Mouse (Mus musculus): ENCODE results near the gene Btbd9. TPM values are rescaled to one million over a fixed set of nuclear protein-coding genes. Genes with fewer than 3 reads are reported as not detected.
"Not testable (repeated sequence)": the region's sequence is repeated elsewhere in the genome, so short reads cannot be mapped to it uniquely, and the experiment has no call there.

Gene Btbd9
- total RNA-seq, 2 experiments from 2014 or later: 22.1 to 40.5 TPM

GRCm38 (mm10) chr17:30518431-30519171 lies 57.7 kb downstream of the Btbd9 start:
- peak; percentile 97 for ATAC-seq (replicated peaks; ENCODE audit: poor library complexity, severe bottlenecking)

GRCm38 (mm10) chr17:30516580-30517340 lies 59.5 kb downstream of the Btbd9 start:
- no peak for ATAC-seq (replicated peaks; ENCODE audit: poor library complexity, severe bottlenecking)

- no peak for ATAC-seq (replicated peaks; ENCODE audit: poor library complexity, severe bottlenecking)
Measured at GRCm38 (mm10) chr17:30515401-30515800, 60.9 kb downstream of the Btbd9 start.

GRCm38 (mm10) chr17:30513034-30513433 lies 63.3 kb downstream of the Btbd9 start:
- no peak for ATAC-seq (replicated peaks; ENCODE audit: poor library complexity, severe bottlenecking)

- ATAC-seq (replicated peaks; ENCODE audit: poor library complexity, severe bottlenecking): no peak
Measured at GRCm38 (mm10) chr17:30512531-30512930, 63.8 kb downstream of the Btbd9 start.

GRCm38 (mm10) chr17:30512007-30512406 lies 64.3 kb downstream of the Btbd9 start:
- ATAC-seq (replicated peaks; ENCODE audit: poor library complexity, severe bottlenecking): no peak

GRCm38 (mm10) chr17:30511399-30511798 lies 64.9 kb downstream of the Btbd9 start:
- ATAC-seq (replicated peaks; ENCODE audit: poor library complexity, severe bottlenecking): no peak

GRCm38 (mm10) chr17:30510171-30510570 lies 66.1 kb downstream of the Btbd9 start:
- ATAC-seq (replicated peaks; ENCODE audit: poor library complexity, severe bottlenecking): no peak

GRCm38 (mm10) chr17:30509646-30510045 lies 66.6 kb downstream of the Btbd9 start:
- ATAC-seq (replicated peaks; ENCODE audit: poor library complexity, severe bottlenecking): no peak

GRCm38 (mm10) chr17:30507636-30508576 lies 68.4 kb downstream of the Btbd9 start:
- no peak for ATAC-seq (replicated peaks; ENCODE audit: poor library complexity, severe bottlenecking)

GRCm38 (mm10) chr17:30506916-30507315 lies 69.4 kb downstream of the Btbd9 start:
- ATAC-seq (replicated peaks; ENCODE audit: poor library complexity, severe bottlenecking): no peak

- ATAC-seq (replicated peaks; ENCODE audit: poor library complexity, severe bottlenecking): not testable (repeated sequence)
Measured at GRCm38 (mm10) chr17:30499541-30499940, 76.7 kb downstream of the Btbd9 start.

GRCm38 (mm10) chr17:30498779-30499178 lies 77.5 kb downstream of the Btbd9 start:
- ATAC-seq (replicated peaks; ENCODE audit: poor library complexity, severe bottlenecking): no peak

GRCm38 (mm10) chr17:30498376-30498719 lies 77.9 kb downstream of the Btbd9 start:
- ATAC-seq (replicated peaks; ENCODE audit: poor library complexity, severe bottlenecking): no peak

GRCm38 (mm10) chr17:30497525-30498375 lies 78.5 kb downstream of the Btbd9 start:
- no peak for ATAC-seq (replicated peaks; ENCODE audit: poor library complexity, severe bottlenecking)

GRCm38 (mm10) chr17:30495567-30495966 lies 80.7 kb downstream of the Btbd9 start:
- no peak for ATAC-seq (replicated peaks; ENCODE audit: poor library complexity, severe bottlenecking)

GRCm38 (mm10) chr17:30495154-30495553 lies 81.1 kb downstream of the Btbd9 start:
- no peak for ATAC-seq (replicated peaks; ENCODE audit: poor library complexity, severe bottlenecking)

- no peak for ATAC-seq (replicated peaks; ENCODE audit: poor library complexity, severe bottlenecking)
Measured at GRCm38 (mm10) chr17:30493481-30493880, 82.8 kb downstream of the Btbd9 start.

GRCm38 (mm10) chr17:30492191-30492590 lies 84.1 kb downstream of the Btbd9 start:
- no peak for ATAC-seq (replicated peaks; ENCODE audit: poor library complexity, severe bottlenecking)

- no peak for ATAC-seq (replicated peaks; ENCODE audit: poor library complexity, severe bottlenecking)
Measured at GRCm38 (mm10) chr17:30491601-30492000, 84.7 kb downstream of the Btbd9 start.
